Mouse (Mus musculus) adrenal gland, postnatal 0 days (tissue): ENCODE results near the gene Gdpd1. TPM values are rescaled to one million over a fixed set of nuclear protein-coding genes. Genes with fewer than 3 reads are reported as not detected.
A peak's percentile ranks its signal among the peaks of the same experiment; 100 is the strongest.

Experiments
- microRNA-seq: library from miRNA; unstranded; fragments of <30 nt; microRNA quantifications from one replicate; pipeline ENCODE4, GENCODE M21; 2016; ENCODE audit warnings: borderline replicate concordance; ENCODE audit not compliant: insufficient number of aligned reads
- polyA plus RNA-seq: library from polyadenylated mRNA; unstranded; fragments of >200 nt; fragmentation: Nextera tagmentation; extraction: Ambion mirVana; gene quantifications from 2 replicates; pipeline ENCODE4 v1.2.1, GENCODE M21; 2015

The Gdpd1 gene
- 17.7 and 25.3 TPM in 2 replicates for polyA plus RNA-seq

DNA sequence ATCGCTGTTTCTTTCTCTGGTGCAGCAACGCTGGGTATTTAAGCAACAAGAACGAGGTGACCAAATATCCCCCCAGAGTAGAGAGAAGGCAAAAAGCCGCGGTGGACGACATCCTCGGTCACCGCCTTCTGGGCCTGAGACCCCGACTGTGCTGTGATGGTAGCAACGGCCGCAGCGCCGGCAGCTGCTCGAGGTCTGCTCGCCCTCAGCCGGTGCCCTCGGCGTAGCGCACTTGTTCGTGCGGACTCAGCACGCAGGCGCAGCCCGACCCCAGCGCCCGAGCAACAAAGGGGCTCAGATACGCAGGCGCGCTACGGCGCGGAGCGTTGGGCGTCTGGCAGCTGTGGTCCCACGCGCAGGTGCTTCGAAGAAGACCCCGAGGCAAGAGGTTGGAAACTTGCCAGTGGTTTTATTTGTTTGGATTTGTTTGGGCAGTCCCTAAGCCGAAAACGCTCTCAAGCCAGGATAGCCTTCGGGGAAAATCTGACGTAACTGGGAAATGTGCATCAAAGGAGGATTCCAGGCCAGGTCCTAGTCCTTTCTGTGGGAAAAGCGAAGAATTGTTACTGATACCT, at the start of gene Gdpd1:
Gene Gdpd1, minus strand, starts transcription at position 197 of the 575 bp plus-strand sequence.

DNA sequence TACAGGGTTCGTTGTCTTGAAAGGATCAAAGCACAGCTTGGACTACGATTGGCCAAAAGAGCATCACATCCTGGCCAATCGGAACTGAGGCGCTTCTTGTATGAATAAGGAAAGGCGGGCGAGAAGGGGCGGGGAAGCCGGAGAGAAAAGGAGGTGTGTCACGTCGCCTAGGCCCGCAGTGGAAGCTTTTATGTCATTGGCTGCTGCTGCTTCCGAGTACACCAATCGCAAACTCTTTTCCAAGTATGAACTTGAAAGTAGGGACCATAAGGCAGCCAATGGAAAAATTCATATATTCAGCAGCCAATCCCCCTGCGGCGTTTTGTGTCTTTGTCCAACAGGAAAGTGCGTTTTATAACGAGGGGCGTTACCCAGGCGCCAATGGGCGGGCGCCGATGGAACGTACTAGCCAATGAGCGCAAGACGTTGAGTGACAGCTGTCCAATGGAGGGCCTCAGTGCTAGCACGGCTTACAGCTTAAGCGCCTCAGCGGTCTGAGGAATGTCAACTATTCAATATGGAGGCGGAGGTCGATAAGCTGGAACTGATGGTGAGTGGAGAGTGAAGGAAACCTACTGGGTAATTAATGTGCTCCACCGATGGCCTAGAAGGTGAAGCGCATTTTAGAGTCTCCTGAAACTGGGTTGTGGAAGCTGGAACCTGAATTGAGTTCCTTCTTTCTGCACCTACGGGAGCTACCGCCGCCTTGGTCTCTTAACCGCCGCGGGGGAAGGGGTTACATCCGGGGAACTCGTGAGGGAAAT, 35.1 kb upstream of the Gdpd1 start, which contains the start of gene Ska2:
Gene Ska2, plus strand, starts transcription at position 480 of the 764 bp plus-strand sequence.

GRCm38 (mm10) chr11:87108409-87108754, 34.5 kb upstream of the Gdpd1 start, which contains the start of gene Prr11:
Gene Prr11, minus strand, starts transcription at chr11:87108708.

DNA sequence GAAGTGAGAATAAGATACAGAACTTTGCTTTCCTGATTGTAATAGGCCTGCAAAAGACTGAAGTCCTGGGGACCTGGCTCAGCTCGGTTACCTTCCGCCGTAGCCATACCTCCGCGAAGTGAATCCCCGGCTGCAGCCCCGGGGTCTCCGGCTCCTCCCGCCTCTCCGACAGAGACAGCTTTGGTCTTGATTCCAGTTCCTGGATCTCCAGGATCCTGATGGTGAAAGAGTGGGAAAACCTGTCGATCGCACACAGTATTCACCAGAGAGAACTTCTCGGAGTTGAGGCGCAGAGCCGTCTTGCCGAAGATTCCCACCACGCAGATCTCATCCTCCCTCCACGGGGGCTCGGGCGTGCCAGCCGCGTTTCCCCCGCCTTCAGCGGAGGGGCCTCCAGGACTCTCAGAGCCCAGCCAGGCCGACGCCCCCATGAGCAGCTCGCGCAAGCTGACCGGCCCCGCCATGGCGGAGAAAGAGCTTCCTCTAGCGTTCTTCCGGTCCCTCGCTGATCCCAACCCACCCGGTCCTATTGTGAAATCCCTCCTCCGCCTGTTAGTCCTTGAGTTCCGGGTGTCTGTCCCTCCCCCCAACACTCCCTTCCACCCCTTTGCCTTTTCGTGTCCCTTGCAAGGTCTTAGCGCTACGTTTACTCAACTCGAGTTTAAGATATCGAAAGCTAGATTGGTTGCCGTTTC, 12.6 kb upstream of the Gdpd1 start, which contains the start of gene Smg8:
Gene Smg8, minus strand, starts transcription at position 485 of the 695 bp plus-strand sequence.

DNA sequence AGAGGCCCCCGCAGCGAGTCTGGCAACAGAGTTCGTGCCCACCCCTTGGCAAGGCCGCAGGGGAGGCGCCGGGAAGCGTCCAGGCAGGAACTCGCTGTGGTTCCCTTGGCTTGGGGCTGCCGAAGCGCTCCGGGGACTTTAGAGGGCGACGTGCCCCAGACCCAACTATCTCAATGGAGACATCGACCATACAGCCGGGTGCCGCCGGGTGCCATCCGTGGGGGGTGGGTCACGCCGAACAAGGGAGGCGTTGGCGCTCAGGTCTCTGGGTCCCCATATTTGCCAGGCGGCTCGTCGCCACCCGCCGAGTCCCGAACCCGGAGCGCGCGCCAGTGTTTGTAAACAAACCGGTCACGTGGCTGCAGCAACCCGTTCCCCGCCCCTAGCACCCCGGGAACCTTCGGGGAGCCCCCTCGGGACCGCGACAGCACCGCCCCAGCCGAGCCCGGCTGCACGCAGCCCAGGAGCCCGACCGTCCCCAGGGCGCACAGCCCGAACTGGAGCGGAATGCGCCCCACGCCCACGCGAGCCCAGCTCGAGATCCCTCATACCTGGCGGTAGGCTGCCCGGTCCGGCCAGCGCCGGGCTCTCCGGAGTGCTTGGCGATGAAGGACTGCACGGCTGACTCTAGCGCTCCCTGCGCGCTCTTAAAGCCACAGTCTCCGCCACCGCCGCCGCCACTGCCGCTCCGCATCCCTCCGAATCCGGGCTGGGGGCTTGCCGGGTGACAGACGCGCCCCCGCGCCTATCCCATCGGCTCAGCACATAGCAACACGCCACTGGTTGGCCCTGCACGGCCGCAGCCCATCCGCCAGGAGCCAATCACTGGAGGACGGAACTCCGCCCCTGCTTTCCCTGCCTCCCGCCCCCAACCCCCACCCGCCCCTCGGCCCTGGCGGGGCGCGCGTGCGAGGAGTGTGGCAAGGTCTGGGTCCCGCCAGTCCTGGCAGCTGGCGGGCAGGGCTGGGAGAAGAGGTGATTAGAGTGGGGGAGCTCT, 80.5 kb downstream of the Gdpd1 start, which contains the start of gene Ypel2:
Gene Ypel2, minus strand, starts transcription at position 667 of the 997 bp plus-strand sequence.

Small RNA genes within 50 kb of the gene (microRNA-seq; reads per million reads assigned to microRNA genes)
- gene Mir301 = 843 reads per million, percentile 74 among the genes with 10 or more reads in this experiment

Other genes with a start within 250 kb of the Gdpd1 start
- 6.8 and 12.7 TPM in 2 replicates for gene Ypel2, start 80.4 kb downstream of the Gdpd1 start, polyA plus RNA-seq
- gene Smg8, start 12.7 kb upstream of the Gdpd1 start, polyA plus RNA-seq = 11.6 and 14.2 TPM in 2 replicates
- 2.0 and 2.5 TPM in 2 replicates for gene Prr11, start 34.6 kb upstream of the Gdpd1 start, polyA plus RNA-seq
- 15.5 and 25.9 TPM in 2 replicates for gene Ska2, start 35.2 kb upstream of the Gdpd1 start, polyA plus RNA-seq
- 15.2 and 16.2 TPM in 2 replicates for gene Trim37, start 53.0 kb upstream of the Gdpd1 start, polyA plus RNA-seq